Mouse (Mus musculus) G1E (cell line): Measurements from ENCODE around the gene Hist1h4m.
"Not testable (repeated sequence)": the region's sequence is repeated elsewhere in the genome, so short reads cannot be mapped to it uniquely, and the experiment has no call there.

ENCODE experiments used
- CTCF ChIP-seq: IDR thresholded peaks from 2 replicates; pipeline ENCODE4 v1.5.1; 2012; ENCODE audit warnings: low read depth, low read length, inconsistent platforms, mixed read lengths
- GATA1 ChIP-seq: IDR thresholded peaks from 2 replicates; pipeline ENCODE4 v1.6.1; 2012; ENCODE audit warnings: borderline replicate concordance, low read length, inconsistent platforms, mixed read lengths
- TAL1 ChIP-seq: conservative IDR thresholded peaks from 2 replicates; pipeline ENCODE4 v1.6.1; 2012; ENCODE audit warnings: low read depth, low read length, inconsistent platforms, mixed read lengths

DNA sequence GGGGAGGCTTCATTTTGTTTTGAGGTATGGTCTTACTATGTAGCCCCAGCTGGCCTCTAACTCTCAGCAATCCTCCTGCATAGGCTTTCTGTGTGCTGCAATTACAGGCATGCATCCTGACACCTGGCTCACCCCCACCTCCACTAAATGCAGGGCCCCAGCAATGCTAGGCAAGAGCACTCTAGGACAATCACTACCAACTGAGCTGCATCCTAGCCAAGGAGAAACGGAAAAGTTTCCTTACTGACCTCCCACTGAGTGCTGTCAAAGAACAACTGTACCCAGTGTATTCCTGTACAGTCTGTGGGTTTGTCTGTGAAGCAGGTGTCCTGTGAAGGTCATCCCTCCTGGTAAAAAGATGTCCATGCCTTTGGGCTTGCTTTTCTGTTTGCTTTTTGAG is 39.1 kb downstream of the Hist1h4m start:
- not testable (repeated sequence) for TF ChIP-seq CTCF, TAL1, GATA1
